Mouse (Mus musculus) embryonic fibroblast, embryonic 13.5 days (primary cell): ENCODE measurements around the gene Stt3b.

ENCODE experiments used
- CTCF ChIP-seq: IDR thresholded peaks from 2 replicates; pipeline ENCODE4 v1.5.1; 2011; ENCODE audit warnings: mild to moderate bottlenecking, control low read depth, low read length, moderate library complexity, borderline replicate concordance; ENCODE audit not compliant: insufficient read depth
- POLR2A ChIP-seq: IDR thresholded peaks from 2 replicates; pipeline ENCODE4 v1.6.1; 2011; ENCODE audit warnings: low read depth, mild to moderate bottlenecking, control low read depth, low read length, moderate library complexity

- no peak for TF ChIP-seq CTCF
- no peak for TF ChIP-seq POLR2A
Observed at GRCm38 (mm10) chr9:115229145-115229544, 81.1 kb downstream of the Stt3b start.
